Mouse (Mus musculus): Measurements from ENCODE around the gene Uqcr11. TPM values are rescaled to one million over a fixed set of nuclear protein-coding genes. Genes with fewer than 3 reads are reported as not detected.

Gene Uqcr11
- 727 TPM for polyA plus RNA-seq (2015; fragmentation: Illumina TruSeq; extraction: RNeasy Lipid Tissue Mini Kit (QIAGEN cat#74804); ENCODE audit: low read depth, low replicate concordance)

DNA sequence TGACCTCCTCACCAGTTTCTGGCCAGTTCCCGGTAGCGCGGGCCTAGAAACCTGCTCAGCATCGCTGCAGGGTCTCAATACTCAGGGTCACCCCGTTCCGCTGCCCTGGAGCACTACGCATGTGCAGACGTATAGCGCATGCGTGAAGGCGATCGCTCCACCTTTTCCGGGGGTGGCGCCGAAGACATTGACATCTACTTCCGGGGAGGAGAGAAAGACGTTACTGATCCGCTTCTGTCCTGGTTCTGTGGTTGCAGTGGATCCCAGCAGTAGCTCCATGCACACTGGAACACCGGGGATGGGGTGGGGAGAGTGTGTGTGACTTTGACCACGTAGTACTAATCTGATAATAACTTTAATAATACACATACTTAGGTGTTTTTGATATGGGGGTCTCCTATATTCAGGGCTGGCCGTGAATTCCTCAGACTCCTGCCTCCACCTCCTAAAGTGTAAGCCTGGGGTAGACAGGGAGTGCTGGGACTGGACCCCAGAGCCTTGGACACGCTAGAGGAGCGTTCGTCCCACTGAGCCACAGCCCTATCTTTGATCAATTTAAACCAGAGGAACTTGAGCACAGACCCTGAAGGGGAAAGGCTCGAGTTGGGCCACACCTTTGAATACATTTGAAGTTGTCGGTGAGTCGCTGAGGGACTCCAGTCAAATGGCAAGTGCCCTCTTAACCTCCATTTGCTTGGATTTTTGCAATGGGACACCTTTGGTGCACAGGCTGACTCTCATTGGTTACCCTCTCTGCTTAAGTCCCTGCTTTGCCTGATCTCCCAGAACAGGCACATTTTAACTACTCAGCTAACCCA lies at the start of gene Uqcr11:
Gene Uqcr11 (minus strand): TSS at position 147 of the 818 bp plus-strand sequence.

DNA sequence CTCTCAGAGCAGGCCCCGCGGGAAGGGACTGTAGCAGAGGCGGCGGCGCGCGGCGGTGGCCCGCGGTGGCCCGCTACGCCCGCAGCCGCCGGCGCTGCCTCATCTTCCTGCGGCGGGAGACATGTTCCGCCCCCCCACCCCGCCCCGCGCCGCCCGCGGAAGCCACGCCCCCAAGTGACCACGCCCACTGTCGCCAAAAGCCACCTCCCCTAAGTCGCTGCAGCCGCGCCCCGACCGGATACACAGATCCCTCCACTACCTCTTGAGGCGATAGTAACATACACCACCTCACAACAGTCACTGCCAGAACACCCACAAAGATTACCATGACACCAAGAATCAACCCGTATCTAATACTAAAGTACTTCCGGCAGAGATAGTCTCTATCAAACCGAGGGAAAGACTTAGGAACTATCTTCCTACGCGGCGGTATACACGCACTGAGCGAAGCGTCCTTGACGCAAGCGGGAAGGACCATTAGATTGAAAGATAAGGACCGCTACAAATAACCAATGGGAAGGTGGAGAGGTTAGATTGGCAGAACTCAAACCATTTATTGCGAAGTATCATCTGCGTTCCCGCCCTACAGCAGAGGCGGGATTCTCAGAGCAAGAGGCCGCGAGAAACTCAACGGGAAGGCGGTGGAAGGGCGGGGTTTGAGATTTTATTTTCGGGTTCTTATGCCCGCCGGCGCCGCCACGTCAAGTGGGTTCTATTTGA lies 27.0 kb upstream of the Uqcr11 start, which contains the start of gene Tcf3:
Gene Tcf3 (minus strand): TSS at position 135 of the 720 bp plus-strand sequence.

GRCm38 (mm10) chr10:80399191-80399972 lies 7.2 kb downstream of the Uqcr11 start, which contains the start of gene Mbd3:
Gene Mbd3, minus strand, starts transcription at chr10:80399550.

DNA sequence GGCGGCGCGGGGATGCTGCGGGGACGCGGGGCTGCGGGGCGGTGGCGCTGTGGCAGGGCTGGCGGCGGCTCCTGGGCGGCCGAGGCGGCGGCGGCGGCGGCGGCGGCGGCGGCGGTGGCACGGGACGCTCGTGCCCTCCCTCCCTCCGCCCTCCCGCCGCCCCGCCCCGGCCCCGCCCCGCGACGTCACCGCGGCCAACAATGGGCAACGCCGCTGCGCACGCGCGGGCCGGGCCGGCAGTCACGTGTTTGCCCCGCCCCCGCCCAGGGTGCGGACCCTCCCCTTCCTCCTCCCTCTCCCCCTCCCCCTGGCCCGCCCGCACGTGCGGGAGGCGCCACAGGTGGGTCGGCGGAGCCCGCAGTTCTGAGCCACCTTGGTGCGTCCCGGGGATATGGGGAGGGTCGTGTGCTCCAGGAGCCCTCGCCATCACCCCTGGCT lies 19.1 kb downstream of the Uqcr11 start, which contains the start of gene Mex3d:
Gene Mex3d (minus strand): TSS at position 138 of the 438 bp plus-strand sequence.

GRCm38 (mm10) chr10:80356001-80356682 lies 50.5 kb downstream of the Uqcr11 start, which contains the start of gene Plk5:
Gene Plk5, plus strand, starts transcription at chr10:80356459.

Other genes starting within 250 kb of the Uqcr11 start
- 124 TPM for gene Cirbp, start 240.8 kb downstream of the Uqcr11 start, polyA plus RNA-seq (2015; fragmentation: Illumina TruSeq; extraction: RNeasy Lipid Tissue Mini Kit (QIAGEN cat#74804); ENCODE audit: low read depth, low replicate concordance)
- 10.3 TPM for gene 1600002K03Rik, start 233.9 kb downstream of the Uqcr11 start, polyA plus RNA-seq (2015; fragmentation: Illumina TruSeq; extraction: RNeasy Lipid Tissue Mini Kit (QIAGEN cat#74804); ENCODE audit: low read depth, low replicate concordance)
- 4.6 TPM for gene Efna2, start 227.3 kb downstream of the Uqcr11 start, polyA plus RNA-seq (2015; fragmentation: Illumina TruSeq; extraction: RNeasy Lipid Tissue Mini Kit (QIAGEN cat#74804); ENCODE audit: low read depth, low replicate concordance)
- 25.9 TPM for gene Mum1, start 180.4 kb downstream of the Uqcr11 start, polyA plus RNA-seq (2015; fragmentation: Illumina TruSeq; extraction: RNeasy Lipid Tissue Mini Kit (QIAGEN cat#74804); ENCODE audit: low read depth, low replicate concordance)
- gene Ndufs7, start 157.7 kb downstream of the Uqcr11 start, polyA plus RNA-seq (2015; fragmentation: Illumina TruSeq; extraction: RNeasy Lipid Tissue Mini Kit (QIAGEN cat#74804); ENCODE audit: low read depth, low replicate concordance), result 264 TPM
- 26.5 TPM for gene Gamt, start 145.8 kb downstream of the Uqcr11 start, polyA plus RNA-seq (2015; fragmentation: Illumina TruSeq; extraction: RNeasy Lipid Tissue Mini Kit (QIAGEN cat#74804); ENCODE audit: low read depth, low replicate concordance)
- 59.3 TPM for gene Dazap1, start 145.3 kb downstream of the Uqcr11 start, polyA plus RNA-seq (2015; fragmentation: Illumina TruSeq; extraction: RNeasy Lipid Tissue Mini Kit (QIAGEN cat#74804); ENCODE audit: low read depth, low replicate concordance)
- gene Rps15, start 114.4 kb downstream of the Uqcr11 start, polyA plus RNA-seq (2015; fragmentation: Illumina TruSeq; extraction: RNeasy Lipid Tissue Mini Kit (QIAGEN cat#74804); ENCODE audit: low read depth, low replicate concordance), result 2,153 TPM
- gene Apc2, start 110.9 kb downstream of the Uqcr11 start, polyA plus RNA-seq (2015; fragmentation: Illumina TruSeq; extraction: RNeasy Lipid Tissue Mini Kit (QIAGEN cat#74804); ENCODE audit: low read depth, low replicate concordance), result 48.2 TPM
- gene 2310011J03Rik, start 86.3 kb downstream of the Uqcr11 start, polyA plus RNA-seq (2015; fragmentation: Illumina TruSeq; extraction: RNeasy Lipid Tissue Mini Kit (QIAGEN cat#74804); ENCODE audit: low read depth, low replicate concordance), result 50.9 TPM
- 5.7 TPM for gene Pcsk4, start 77.3 kb downstream of the Uqcr11 start, polyA plus RNA-seq (2015; fragmentation: Illumina TruSeq; extraction: RNeasy Lipid Tissue Mini Kit (QIAGEN cat#74804); ENCODE audit: low read depth, low replicate concordance)
- 6.6 TPM for gene Reep6, start 76.9 kb downstream of the Uqcr11 start, polyA plus RNA-seq (2015; fragmentation: Illumina TruSeq; extraction: RNeasy Lipid Tissue Mini Kit (QIAGEN cat#74804); ENCODE audit: low read depth, low replicate concordance)
- 3.8 TPM for gene Adamtsl5, start 58.4 kb downstream of the Uqcr11 start, polyA plus RNA-seq (2015; fragmentation: Illumina TruSeq; extraction: RNeasy Lipid Tissue Mini Kit (QIAGEN cat#74804); ENCODE audit: low read depth, low replicate concordance)
- gene Plk5, start 50.4 kb downstream of the Uqcr11 start, polyA plus RNA-seq (2015; fragmentation: Illumina TruSeq; extraction: RNeasy Lipid Tissue Mini Kit (QIAGEN cat#74804); ENCODE audit: low read depth, low replicate concordance), result 18.6 TPM
- gene Mex3d, start 19.2 kb downstream of the Uqcr11 start, polyA plus RNA-seq (2015; fragmentation: Illumina TruSeq; extraction: RNeasy Lipid Tissue Mini Kit (QIAGEN cat#74804); ENCODE audit: low read depth, low replicate concordance), result 8.2 TPM
- 143 TPM for gene Mbd3, start 7.3 kb downstream of the Uqcr11 start, polyA plus RNA-seq (2015; fragmentation: Illumina TruSeq; extraction: RNeasy Lipid Tissue Mini Kit (QIAGEN cat#74804); ENCODE audit: low read depth, low replicate concordance)
- gene Tcf3, start 26.8 kb upstream of the Uqcr11 start, polyA plus RNA-seq (2015; fragmentation: Illumina TruSeq; extraction: RNeasy Lipid Tissue Mini Kit (QIAGEN cat#74804); ENCODE audit: low read depth, low replicate concordance), result 15.2 TPM
- gene Onecut3, start 88.0 kb upstream of the Uqcr11 start, polyA plus RNA-seq (2015; fragmentation: Illumina TruSeq; extraction: RNeasy Lipid Tissue Mini Kit (QIAGEN cat#74804); ENCODE audit: low read depth, low replicate concordance), result 0.09 TPM
- gene Atp8b3, start 132.3 kb upstream of the Uqcr11 start, polyA plus RNA-seq (2015; fragmentation: Illumina TruSeq; extraction: RNeasy Lipid Tissue Mini Kit (QIAGEN cat#74804); ENCODE audit: low read depth, low replicate concordance), result 0.25 TPM
- 25.2 TPM for gene Rexo1, start 154.7 kb upstream of the Uqcr11 start, polyA plus RNA-seq (2015; fragmentation: Illumina TruSeq; extraction: RNeasy Lipid Tissue Mini Kit (QIAGEN cat#74804); ENCODE audit: low read depth, low replicate concordance)
- 35.5 TPM for gene Klf16, start 170.5 kb upstream of the Uqcr11 start, polyA plus RNA-seq (2015; fragmentation: Illumina TruSeq; extraction: RNeasy Lipid Tissue Mini Kit (QIAGEN cat#74804); ENCODE audit: low read depth, low replicate concordance)
- gene Abhd17a, start 183.5 kb upstream of the Uqcr11 start, polyA plus RNA-seq (2015; fragmentation: Illumina TruSeq; extraction: RNeasy Lipid Tissue Mini Kit (QIAGEN cat#74804); ENCODE audit: low read depth, low replicate concordance), result 172 TPM
- 54.5 TPM for gene Scamp4, start 196.0 kb upstream of the Uqcr11 start, polyA plus RNA-seq (2015; fragmentation: Illumina TruSeq; extraction: RNeasy Lipid Tissue Mini Kit (QIAGEN cat#74804); ENCODE audit: low read depth, low replicate concordance)
- 2.1 TPM for gene Adat3, start 196.1 kb upstream of the Uqcr11 start, polyA plus RNA-seq (2015; fragmentation: Illumina TruSeq; extraction: RNeasy Lipid Tissue Mini Kit (QIAGEN cat#74804); ENCODE audit: low read depth, low replicate concordance)
- gene Gm49322, start 199.2 kb upstream of the Uqcr11 start, polyA plus RNA-seq (2015; fragmentation: Illumina TruSeq; extraction: RNeasy Lipid Tissue Mini Kit (QIAGEN cat#74804); ENCODE audit: low read depth, low replicate concordance), result 2.0 TPM
- 157 TPM for gene Csnk1g2, start 216.0 kb upstream of the Uqcr11 start, polyA plus RNA-seq (2015; fragmentation: Illumina TruSeq; extraction: RNeasy Lipid Tissue Mini Kit (QIAGEN cat#74804); ENCODE audit: low read depth, low replicate concordance)